Mouse (Mus musculus) lung, postnatal 0 days (tissue): ENCODE measurements around the gene Igfbp1.

Experiments
- CTCF ChIP-seq: IDR thresholded peaks from 2 replicates; pipeline ENCODE4 v1.5.1; 2016; ENCODE audit warnings: antibody characterized with exemption, mild to moderate bottlenecking
- EP300 ChIP-seq: IDR thresholded peaks from 2 replicates; pipeline ENCODE4 v1.6.1; 2016; ENCODE audit warnings: antibody characterized with exemption, mild to moderate bottlenecking, control low read depth

GRCm38 (mm10) chr11:7212126-7212798, 14.7 kb downstream of the Igfbp1 start:
- TF ChIP-seq CTCF (no peak), EP300 (no peak)
